Mouse (Mus musculus) adrenal gland, postnatal 25 days (tissue): ENCODE measurements at regions not wholly inside any gene's neighbourhood (a gene's known extent, or its start where the extent isn't known, plus 50 kb on each side); places are given as distances from the start of the nearest gene placed in this dataset.

Experiments used
- DNase-seq: peaks from one replicate; pipeline ENCODE4 v3.0.0; 2021; ENCODE audit warnings: mixed read lengths

DNA sequence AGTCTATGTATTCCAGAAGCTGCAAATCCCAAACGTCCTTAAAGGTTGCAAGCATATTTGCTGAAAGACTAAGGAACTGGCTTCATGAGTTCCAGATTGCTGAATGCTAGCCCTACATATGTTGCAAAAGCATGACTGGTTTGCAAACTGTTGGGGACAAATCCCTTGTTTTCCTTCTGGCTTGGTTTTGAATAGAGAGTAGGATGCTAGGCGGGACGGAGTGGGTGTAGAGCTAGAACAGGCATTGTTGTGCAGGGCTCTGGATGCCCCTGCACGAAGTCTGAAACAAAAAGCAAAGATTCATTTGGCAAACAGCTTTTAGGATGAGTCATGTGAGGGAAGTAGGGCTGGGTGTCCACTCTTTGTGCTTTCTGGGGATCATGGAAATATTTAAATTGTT, 500.9 kb upstream of the Cnksr2 start:
- DNase-seq: no peak

DNA sequence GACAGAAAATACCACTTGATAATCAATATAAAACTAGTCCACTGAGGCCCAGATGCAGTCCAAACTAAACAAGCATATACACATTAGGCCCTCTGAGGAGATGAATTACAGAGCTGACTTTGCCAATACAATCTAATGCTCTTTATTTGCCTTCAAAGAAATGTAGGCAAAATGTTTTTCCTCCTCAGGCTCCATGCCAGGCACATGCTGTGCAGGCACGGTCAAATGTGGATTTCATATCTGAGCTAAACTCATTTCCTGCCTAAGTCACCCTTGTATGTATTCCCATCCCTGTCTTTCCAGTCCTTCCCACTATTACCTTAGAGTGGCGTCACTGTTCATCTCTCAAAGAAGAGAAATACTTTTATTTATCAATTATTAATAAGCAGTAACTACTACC, 534.8 kb upstream of the Cnksr2 start:
- no peak for DNase-seq

- no peak for DNase-seq
Measured at GRCm38 (mm10) chrX:158613136-158613535, 570.0 kb upstream of the Cnksr2 start.

GRCm38 (mm10) chrX:158613607-158614006, 570.5 kb upstream of the Cnksr2 start:
- no peak for DNase-seq

GRCm38 (mm10) chrX:158614029-158614428, 570.9 kb upstream of the Cnksr2 start:
- no peak for DNase-seq

DNA sequence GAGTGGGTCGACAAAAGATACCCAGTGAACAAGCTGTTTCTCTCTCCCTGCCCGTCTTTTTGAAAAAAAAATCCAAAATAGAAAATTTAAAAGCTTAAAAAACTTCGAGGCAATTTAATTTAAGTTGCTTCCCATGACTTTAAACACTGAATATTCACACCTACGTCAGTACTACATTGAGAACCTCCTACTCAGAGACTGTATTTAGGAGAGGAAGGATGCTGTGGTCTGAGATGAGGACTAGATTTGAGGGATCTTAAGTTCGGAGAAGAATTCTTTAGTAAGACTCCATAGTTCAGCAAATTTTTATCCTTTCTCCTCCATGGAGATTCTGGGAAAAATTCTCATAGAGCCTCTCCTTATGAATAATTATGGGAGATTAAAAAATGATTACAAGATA, 571.4 kb upstream of the Cnksr2 start:
- DNase-seq: no peak

DNA sequence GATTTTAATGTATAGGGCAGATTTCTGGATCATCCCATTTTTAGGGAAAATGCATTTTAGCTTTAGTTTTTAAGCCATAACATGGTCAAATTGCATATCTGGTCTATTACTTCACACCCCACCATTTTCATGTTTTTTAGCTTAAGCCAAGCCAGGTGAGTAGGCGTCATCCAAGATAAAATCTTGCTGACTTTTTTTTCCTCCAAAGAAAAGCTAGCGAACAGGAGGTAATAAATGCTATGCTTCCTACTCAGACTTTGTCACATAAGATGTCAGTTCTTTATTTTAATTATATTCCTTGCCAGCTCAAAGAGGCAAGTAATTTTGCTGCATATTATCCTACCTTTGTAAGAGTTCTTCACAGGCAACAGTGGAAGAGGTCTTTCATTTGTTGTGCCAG, 572.0 kb upstream of the Cnksr2 start:
- no peak for DNase-seq

GRCm38 (mm10) chrX:158627390-158627789, 582.7 kb upstream of the Rps6ka3 start:
- no peak for DNase-seq

DNA sequence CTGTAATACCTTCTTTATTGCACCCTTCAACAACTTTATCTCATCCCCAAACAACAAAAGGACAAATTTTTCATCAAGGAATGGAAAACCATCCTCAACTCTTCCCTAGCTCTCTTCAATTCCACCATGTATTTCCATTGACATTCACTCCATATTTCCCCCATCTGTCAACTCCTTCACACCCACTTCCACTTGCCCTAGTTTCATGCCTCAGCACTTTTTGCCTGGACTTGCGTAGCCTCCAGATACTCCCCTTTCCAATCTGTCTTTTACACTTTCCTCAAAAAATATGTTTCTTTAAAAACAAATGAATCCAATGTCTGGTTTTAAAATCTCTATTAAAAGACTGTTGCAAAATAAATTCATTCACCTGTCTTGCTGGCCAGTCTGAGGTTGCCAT, 577.7 kb upstream of the Rps6ka3 start:
- DNase-seq: no peak

DNA sequence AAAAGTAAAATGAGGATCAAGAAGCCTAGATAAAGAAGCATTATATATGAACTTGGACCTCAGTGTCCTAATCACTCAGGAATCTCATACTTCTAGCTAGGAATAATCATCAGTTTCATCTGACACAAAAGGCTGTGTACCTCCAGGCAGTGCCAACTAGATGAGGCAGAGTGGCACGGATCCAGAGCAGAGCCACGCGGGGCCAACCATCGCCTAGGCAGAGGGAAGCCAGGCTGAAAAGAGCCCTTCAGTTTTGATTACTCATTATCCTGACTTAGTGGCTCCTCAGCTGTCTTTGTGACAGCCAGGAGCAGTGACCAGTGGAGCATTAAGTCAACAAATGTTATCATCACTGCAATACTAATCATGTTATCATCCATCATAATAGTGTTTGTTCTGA, 557.9 kb upstream of the Rps6ka3 start:
- DNase-seq: peak; percentile 7

DNA sequence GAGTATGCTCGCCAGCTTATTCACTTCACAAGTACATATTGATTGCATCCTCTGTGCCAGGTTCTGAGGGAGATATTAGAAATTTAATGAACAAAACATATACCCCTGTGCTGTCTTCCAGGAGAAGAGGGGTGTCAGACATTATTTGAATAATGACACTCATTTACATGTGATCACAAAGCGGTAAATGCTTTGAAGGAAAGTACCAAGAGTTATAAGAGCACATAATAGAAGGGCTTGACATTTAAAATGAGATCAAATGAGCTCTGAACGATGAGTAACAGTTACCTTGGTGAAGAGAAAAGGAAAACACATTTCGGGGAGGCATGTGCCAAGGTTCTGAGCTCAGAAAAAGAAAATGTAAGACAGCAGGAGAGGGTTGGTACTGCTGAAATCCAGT, 553.9 kb upstream of the Rps6ka3 start:
- DNase-seq: no peak

DNA sequence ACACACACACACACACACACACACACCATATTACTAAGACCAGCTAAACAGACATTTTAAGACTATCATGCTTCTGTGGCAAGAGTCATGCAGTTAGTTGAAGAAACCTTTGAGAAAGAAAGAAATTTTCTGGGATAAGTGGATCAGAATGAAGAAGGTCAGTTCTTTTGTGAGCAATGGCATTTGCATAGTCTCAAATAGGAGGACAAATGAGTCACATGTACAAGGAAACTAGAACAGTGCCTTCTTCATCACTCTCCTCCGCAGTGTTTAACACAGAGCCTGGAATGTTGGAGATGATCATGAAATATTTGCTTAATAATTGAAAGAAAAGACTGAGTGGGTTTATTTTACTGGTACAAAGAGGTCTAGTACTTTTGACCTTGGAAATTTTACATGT, 515.9 kb upstream of the Rps6ka3 start:
- DNase-seq: no peak

DNA sequence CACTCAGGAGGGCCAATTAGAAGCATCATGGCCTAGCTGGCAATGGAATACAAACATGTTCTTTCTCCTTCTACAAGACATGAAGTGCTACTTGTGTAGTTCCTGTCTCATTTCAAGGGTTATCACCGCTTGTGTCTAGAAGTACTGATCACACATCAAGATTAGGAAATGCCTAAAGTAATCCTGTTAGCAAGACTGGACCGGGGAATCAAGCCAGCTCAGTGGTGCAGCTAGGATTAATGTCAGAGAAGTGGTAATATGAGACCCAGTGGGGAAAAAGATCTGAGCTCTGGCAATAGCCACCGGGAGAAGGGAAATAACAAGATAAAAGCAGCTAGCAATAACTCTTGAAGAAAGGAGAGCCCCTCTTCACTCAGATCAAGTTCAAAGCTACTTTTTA, 506.7 kb upstream of the Rps6ka3 start:
- DNase-seq: no peak

GRCm38 (mm10) chrX:158709811-158710210, 500.3 kb upstream of the Rps6ka3 start:
- no peak for DNase-seq

- no peak for DNase-seq
Measured at GRCm38 (mm10) chrX:158744738-158745137, 465.4 kb upstream of the Rps6ka3 start.

- no peak for DNase-seq
Measured at GRCm38 (mm10) chrX:158745766-158746541, 464.2 kb upstream of the Rps6ka3 start.
